Mouse (Mus musculus) lung, embryonic 16.5 days (tissue): ENCODE data around the gene Ybx3. TPM values are rescaled to one million over a fixed set of nuclear protein-coding genes. Genes with fewer than 3 reads are reported as not detected.

Experiments
- ATAC-seq: fragments of 200-750 bp; cut with Nextera tagmentation; 2 replicates; pipeline ENCODE4 v1.8.0; 2017; ENCODE audit warnings: low read depth, mild to moderate bottlenecking, moderate library complexity
- H3K27ac ChIP-seq: fragments of 300-500 bp; sonication (generic); 2 replicates; pipeline ENCODE4 v1.5.1; 2014; ENCODE audit warnings: mild to moderate bottlenecking, control low read depth, low read length
- H3K27me3 ChIP-seq: fragments of 300-500 bp; sonication (generic); 2 replicates; pipeline ENCODE4 v1.6.1; 2014; ENCODE audit warnings: low read depth, low read length, mixed read lengths; ENCODE audit not compliant: control insufficient read depth, insufficient read depth
- H3K36me3 ChIP-seq: fragments of 300-500 bp; sonication (generic); 2 replicates; pipeline ENCODE4 v1.6.1; 2014; ENCODE audit warnings: low read length; ENCODE audit not compliant: control insufficient read depth, insufficient read depth
- H3K4me1 ChIP-seq: fragments of 300-500 bp; sonication (generic); replicated peaks from 2 replicates; pipeline ENCODE4 v1.6.1; 2014; ENCODE audit warnings: low read length, mixed read lengths; ENCODE audit not compliant: control insufficient read depth, insufficient read depth
- H3K4me2 ChIP-seq: fragments of 300-500 bp; sonication (generic); 2 replicates; pipeline ENCODE4 v1.6.1; 2014; ENCODE audit warnings: low read depth, low read length, control low read depth
- H3K4me3 ChIP-seq: fragments of 300-500 bp; sonication (generic); 2 replicates; pipeline ENCODE4 v1.5.1; 2014; ENCODE audit warnings: mild to moderate bottlenecking, low read length, control low read depth
- H3K9ac ChIP-seq: fragments of 300-500 bp; sonication (generic); 2 replicates; pipeline ENCODE4 v1.6.1; 2014; ENCODE audit warnings: low read length, control low read depth
- H3K9me3 ChIP-seq: fragments of 300-500 bp; sonication (generic); 2 replicates; pipeline ENCODE4 v1.6.1; 2016; ENCODE audit warnings: low read length; ENCODE audit not compliant: control insufficient read depth
- WGBS: fragments of 180-500 bp; shearing (Covaris S2); extraction: QIAGEN DNeasy Blood & Tissue Kit; methylation state at CpG from one replicate; pipeline ENCODE4 v1.1.7; 2014; 5-methylcytosine and 5-hydroxymethylcytosine counted together
- polyA plus RNA-seq: library from polyadenylated mRNA; unstranded; fragments of >200 nt; fragmentation: Nextera tagmentation; extraction: Ambion mirVana; gene quantifications from 2 replicates; pipeline ENCODE4 v1.2.1, GENCODE M21; 2015

The Ybx3 gene
- polyA plus RNA-seq, 1 experiment from 2014 or later, result 29.6 TPM

- no peak overlapping the region for H3K27ac ChIP-seq
- no peak overlapping the region for H3K9ac ChIP-seq
- ATAC-seq, result no peak
- H3K4me1 ChIP-seq, result no peaks in the 10 kb centered on the region; the same call in 1 of the 2 replicates
- no peaks in the 10 kb centered on the region for H3K9me3 ChIP-seq
- no peaks in the 10 kb centered on the region for H3K36me3 ChIP-seq
- no peak overlapping the region for H3K4me2 ChIP-seq
- H3K4me3 ChIP-seq, result no peak overlapping the region
- H3K27me3 ChIP-seq, result no peaks in the 10 kb centered on the region
These were observed 18.7 kb upstream of the Ybx3 start for GRCm38 (mm10) chr6:131406957-131407356.

GRCm38 (mm10) chr6:131405896-131406295 is 17.6 kb upstream of the Ybx3 start:
- WGBS, result 18% methylated on average over 2 of the region's 2 CpGs
- Histone ChIP-seq H3K4me3 (no peak overlapping the region), H3K4me2 (no peak overlapping the region), H3K9ac (no peak overlapping the region), H3K36me3 (no peaks in the 10 kb centered on the region), H3K9me3 (no peaks in the 10 kb centered on the region), H3K4me1 (no peaks in the 10 kb centered on the region; the same call in 1 of the 2 replicates), H3K27ac (no peak overlapping the region), H3K27me3 (no peaks in the 10 kb centered on the region)
- ATAC-seq, result no peak

- no peak overlapping the region for H3K27ac ChIP-seq
- H3K4me1 ChIP-seq, result no peaks in the 10 kb centered on the region
- no peak overlapping the region for H3K4me2 ChIP-seq
- H3K9me3 ChIP-seq, result no peaks in the 10 kb centered on the region
- ATAC-seq, result no peak
- 83% methylated on average over 4 of the region's 4 CpGs for WGBS
- no peaks in the 10 kb centered on the region for H3K27me3 ChIP-seq
- no peak overlapping the region for H3K4me3 ChIP-seq
- no peaks in the 10 kb centered on the region for H3K36me3 ChIP-seq
- H3K9ac ChIP-seq, result no peak overlapping the region
These were observed 16.9 kb upstream of the Ybx3 start for GRCm38 (mm10) chr6:131405174-131405573.

- no peaks in the 10 kb centered on the region for H3K4me1 ChIP-seq
- H3K27ac ChIP-seq, result no peak overlapping the region
- no peak overlapping the region for H3K4me2 ChIP-seq
- ATAC-seq, result no peak
- H3K9me3 ChIP-seq, result no peaks in the 10 kb centered on the region
- H3K36me3 ChIP-seq, result no peaks in the 10 kb centered on the region
- 72% methylated on average over 3 of the region's 3 CpGs for WGBS
- H3K4me3 ChIP-seq, result no peak overlapping the region
- H3K9ac ChIP-seq, result no peak overlapping the region
- H3K27me3 ChIP-seq, result no peaks in the 10 kb centered on the region
These were observed 16.0 kb upstream of the Ybx3 start for GRCm38 (mm10) chr6:131404260-131404659.

- no peaks in the 10 kb centered on the region for H3K9me3 ChIP-seq
- no peak for ATAC-seq
- no peaks in the 10 kb centered on the region for H3K36me3 ChIP-seq
- H3K9ac ChIP-seq, result no peak overlapping the region
- H3K4me1 ChIP-seq, result no peaks in the 10 kb centered on the region
- no peaks in the 10 kb centered on the region for H3K27me3 ChIP-seq
- no peak overlapping the region for H3K4me2 ChIP-seq
- H3K4me3 ChIP-seq, result no peak overlapping the region
- 41% methylated on average over 2 of the region's 2 CpGs for whole genome bisulfite sequencing
- no peak overlapping the region for H3K27ac ChIP-seq
These were observed 14.8 kb upstream of the Ybx3 start for GRCm38 (mm10) chr6:131403036-131403435.

- Histone ChIP-seq H3K27ac (no peak overlapping the region), H3K9ac (no peak overlapping the region)
These were observed 14.3 kb upstream of the Ybx3 start for GRCm38 (mm10) chr6:131402606-131403005.

GRCm38 (mm10) chr6:131401259-131401658 is 13.0 kb upstream of the Ybx3 start:
- Histone ChIP-seq H3K4me3 (no peak overlapping the region), H3K4me1 (no peaks in the 10 kb centered on the region), H3K27ac (no peak overlapping the region), H3K4me2 (no peak overlapping the region), H3K9me3 (no peaks in the 10 kb centered on the region), H3K9ac (no peak overlapping the region), H3K27me3 (no peaks in the 10 kb centered on the region), H3K36me3 (no peaks in the 10 kb centered on the region)
- 81% methylated on average over 2 of the region's 2 CpGs for WGBS
- ATAC-seq, result no peak

More at GRCm38 (mm10) chr6:131402606-131403005, 14.3 kb upstream of the Ybx3 start:
- no peaks in the 10 kb centered on the region for H3K9me3 ChIP-seq
- H3K27me3 ChIP-seq, result no peaks in the 10 kb centered on the region
- no peak overlapping the region for H3K4me2 ChIP-seq
- no peak overlapping the region for H3K4me3 ChIP-seq
- no peak for ATAC-seq
- no peaks in the 10 kb centered on the region for H3K36me3 ChIP-seq
- H3K4me1 ChIP-seq, result no peaks in the 10 kb centered on the region

GRCm38 (mm10) chr6:131396650-131397049 is 8.4 kb upstream of the Ybx3 start:
- H3K27me3 ChIP-seq, result no peaks in the 10 kb centered on the region
- no peaks in the 10 kb centered on the region for H3K4me1 ChIP-seq
- H3K36me3 ChIP-seq, result no peaks in the 10 kb centered on the region
- no peak overlapping the region for H3K4me3 ChIP-seq
- no peak overlapping the region for H3K9ac ChIP-seq
- no peak for ATAC-seq
- 61% methylated on average over 1 of the region's 1 CpGs for WGBS
- no peaks in the 10 kb centered on the region for H3K9me3 ChIP-seq
- H3K27ac ChIP-seq, result no peak overlapping the region
- no peak overlapping the region for H3K4me2 ChIP-seq

GRCm38 (mm10) chr6:131393873-131394660 is 5.8 kb upstream of the Ybx3 start:
- H3K9me3 ChIP-seq, result no peaks in the 10 kb centered on the region
- H3K4me1 ChIP-seq, result no peaks in the 10 kb centered on the region
- no peak overlapping the region for H3K4me2 ChIP-seq
- H3K27me3 ChIP-seq, result no peaks in the 10 kb centered on the region
- H3K9ac ChIP-seq, result no peak overlapping the region
- WGBS, result 63% methylated on average over 4 of the region's 4 CpGs
- ATAC-seq, result no peak
- H3K36me3 ChIP-seq, result no peaks in the 10 kb centered on the region
- H3K27ac ChIP-seq, result no peak overlapping the region
- H3K4me3 ChIP-seq, result no peak overlapping the region
